Mouse (Mus musculus): ENCODE measurements around the gene Pus1.

- no peak for TF ChIP-seq CTCF (IDR thresholded peaks at IDR 0.05)
- TF ChIP-seq EP300 (IDR thresholded peaks at IDR 0.05; ENCODE audit: insufficient read depth, low read depth, low read length) = no peak
Measured at GRCm38 (mm10) chr5:110802809-110803208, 22.4 kb upstream of the Pus1 start.

Measured in heart, adult 2 months (tissue).